Mouse (Mus musculus) monocyte, adult 5-6 weeks (primary cell): ENCODE data around the gene Acvr1. TPM values are rescaled to one million over a fixed set of nuclear protein-coding genes. Genes with fewer than 3 reads are reported as not detected.

Experiments used
- ATAC-seq: fragments of 153-309, 156-312 bp; replicated peaks from 2 replicates; pipeline ENCODE4 v1.8.0; 2017; ENCODE audit warnings: mild to moderate bottlenecking; ENCODE audit not compliant: low TSS enrichment, insufficient number of reproducible peaks, severe bottlenecking, poor library complexity, low FRiP score
- total RNA-seq: library from RNA; stranded (forward); fragments of 200-1000, 200-491, 200-594 nt; gene quantifications from 3 replicates; pipeline ENCODE4 v1.2.3, GENCODE M21; 2017

The Acvr1 gene
- total RNA-seq, 1 experiment from 2014 or later, result 2.1 TPM

GRCm38 (mm10) chr2:58566049-58566409, 928 bp downstream of the Acvr1 start:
- ATAC-seq, result no peak

- ATAC-seq, result no peak
Measured at GRCm38 (mm10) chr2:58565267-58565666, 1.7 kb downstream of the Acvr1 start.

- ATAC-seq, result no peak
Measured at GRCm38 (mm10) chr2:58562137-58562536, 4.8 kb downstream of the Acvr1 start.

GRCm38 (mm10) chr2:58557045-58557845, 9.7 kb downstream of the Acvr1 start:
- ATAC-seq, result no peak

- no peak for ATAC-seq
Measured at GRCm38 (mm10) chr2:58552296-58552695, 14.7 kb downstream of the Acvr1 start.

- no peak for ATAC-seq
Measured at GRCm38 (mm10) chr2:58551866-58552265, 15.1 kb downstream of the Acvr1 start.

GRCm38 (mm10) chr2:58550488-58550887, 16.5 kb downstream of the Acvr1 start:
- no peak for ATAC-seq

- ATAC-seq, result no peak
Measured at GRCm38 (mm10) chr2:58549960-58550359, 17.0 kb downstream of the Acvr1 start.

- no peak for ATAC-seq
Measured at GRCm38 (mm10) chr2:58548943-58549342, 18.0 kb downstream of the Acvr1 start.

GRCm38 (mm10) chr2:58546264-58546663, 20.7 kb downstream of the Acvr1 start:
- no peak for ATAC-seq

GRCm38 (mm10) chr2:58544368-58544767, 22.6 kb downstream of the Acvr1 start:
- no peak for ATAC-seq

- ATAC-seq, result no peak
Measured at GRCm38 (mm10) chr2:58543252-58543651, 23.7 kb downstream of the Acvr1 start.

GRCm38 (mm10) chr2:58538196-58538595, 28.8 kb downstream of the Acvr1 start:
- ATAC-seq, result no peak

GRCm38 (mm10) chr2:58536796-58537195, 30.2 kb downstream of the Acvr1 start:
- no peak for ATAC-seq

- ATAC-seq, result no peak
Measured at GRCm38 (mm10) chr2:58535233-58535632, 31.7 kb downstream of the Acvr1 start.

- ATAC-seq, result no peak; the same call in 1 of the 2 replicates
Measured at GRCm38 (mm10) chr2:58534379-58534778, 32.6 kb downstream of the Acvr1 start.

GRCm38 (mm10) chr2:58533521-58534001, 33.4 kb downstream of the Acvr1 start:
- ATAC-seq, result no peak

GRCm38 (mm10) chr2:58532260-58532850, 34.6 kb downstream of the Acvr1 start:
- ATAC-seq, result no peak

GRCm38 (mm10) chr2:58530521-58530920, 36.4 kb downstream of the Acvr1 start:
- ATAC-seq, result no peak

- no peak for ATAC-seq
Measured at GRCm38 (mm10) chr2:58529860-58530440, 37.0 kb downstream of the Acvr1 start.
